Mouse (Mus musculus) left cerebral cortex, adult 2 months (tissue): ENCODE measurements at regions not wholly inside any gene's neighbourhood (a gene's known extent, or its start where the extent isn't known, plus 50 kb on each side); places are given as distances from the start of the nearest gene placed in this dataset.
A peak's percentile ranks its signal among the peaks of the same experiment; 100 is the strongest.

Source experiments
- DNase-seq, 2 experiments: peaks; one replicate each; pipeline ENCODE4 v3.0.0; 2021 to 2022; ENCODE audit warnings: low spot score in 2 of 2, mixed read lengths in 1 of 2; ENCODE audit errors: extremely low spot score in 1 of 2
- H3K27ac ChIP-seq: fragments of 200-600 bp; 2 replicates; pipeline ENCODE4 v1.8.1; 2022
- H3K4me3 ChIP-seq: fragments of 200-600 bp; 2 replicates; pipeline ENCODE4 v1.8.1; 2022
- CTCF ChIP-seq: fragments of 200-600 bp; IDR thresholded peaks from 2 replicates; pipeline ENCODE4 v1.8.1; 2022; ENCODE audit warnings: antibody characterized with exemption, mild to moderate bottlenecking, moderate library complexity
- intact Hi-C: fragments of 180-260 bp; cut with DNase I; formaldehyde crosslinking; loops from one replicate; pipeline ENCODE4 v1.15.1; 2025

GRCm38 (mm10) chr12:44796847-44797246, 277.7 kb downstream of the Stxbp6 start:
- no peak for DNase-seq
- TF ChIP-seq CTCF = no peak
- no peak overlapping the region for H3K27ac ChIP-seq
- intact Hi-C loops = no loop called here
- H3K4me3 ChIP-seq = no peak overlapping the region

DNA sequence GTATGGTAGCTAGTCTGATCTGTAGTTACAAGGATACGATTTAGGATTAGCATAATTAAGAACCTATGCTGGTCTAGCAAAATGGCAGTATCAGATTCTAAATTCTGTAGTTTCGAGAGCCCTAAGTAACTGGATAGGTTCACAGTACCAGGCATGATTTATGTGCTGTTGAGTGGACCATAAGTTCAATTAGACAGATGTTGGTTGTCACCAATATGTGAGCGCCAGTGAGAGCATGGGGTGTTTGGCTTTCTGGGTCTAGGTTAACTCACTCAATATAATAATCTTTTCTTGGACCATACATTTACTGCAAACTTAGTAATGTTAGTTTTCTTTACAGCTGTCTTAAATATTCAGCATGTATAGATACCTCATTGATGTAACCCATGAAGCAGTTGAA, 323.8 kb downstream of the Stxbp6 start:
- intact Hi-C loops = no loop called here
- no peak for TF ChIP-seq CTCF

DNA sequence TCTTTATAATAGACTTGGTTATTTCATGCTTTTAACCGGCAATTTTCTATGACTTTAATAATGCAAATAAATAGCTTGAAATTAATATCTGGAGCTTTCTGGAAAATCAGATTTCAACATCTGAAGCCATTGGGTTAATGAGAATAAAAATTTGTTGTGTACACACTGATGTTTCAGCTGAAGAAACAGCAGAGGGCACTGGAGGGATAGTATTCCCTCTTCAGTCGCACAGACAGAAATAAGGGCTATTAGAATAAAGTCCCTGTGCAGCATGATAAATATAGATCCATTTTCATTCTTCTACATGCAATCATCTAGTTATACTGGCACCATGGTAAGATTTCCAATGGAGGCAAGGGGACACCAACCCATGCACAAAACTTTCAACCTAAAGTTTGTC, 347.7 kb downstream of the Stxbp6 start:
- TF ChIP-seq CTCF = peak; percentile 58
- Histone ChIP-seq H3K4me3 (no peak overlapping the region), H3K27ac (no peak overlapping the region)
- intact Hi-C loops = loop anchor here (5.0 to 10.0 kb wide), 4 partner anchors 446 to 718 kb away; no protein-coding TSS in a partner anchor
- no peak for DNase-seq

More for the DNA sequence above, 323.8 kb downstream of the Stxbp6 start:
- no peak for DNase-seq
- Histone ChIP-seq H3K4me3 (no peak overlapping the region), H3K27ac (no peak overlapping the region)
